ENCODE assay signal across 9 mouse cellular contexts in genomic region chr5:88884101-88884500, GRCm38 (mm10). TPM values are rescaled to one million over a fixed set of nuclear protein-coding genes. Genes with fewer than 3 reads are reported as not detected.
DNase-seq lines count a peak whose midpoint lies in the region; TF ChIP-seq lines count a peak whose summit lies in the region.
"Had no signal": no experiment of that assay in that cellular context is flagged by ENCODE, and none has a peak within 500 bp of the region (broad histone marks: within the 10 kb centered on the region; RNA-seq: fewer than 3 reads in every experiment).

No protein-coding gene starts in this region.

- no peak overlapping the region for H3K4me3 ChIP-seq in gastrocnemius, adult 2 months
- H3K4me3 ChIP-seq: megakaryocyte, embryonic 14.5 days had no signal

- TF ChIP-seq CTCF in gastrocnemius, adult 2 months (IDR thresholded peaks at IDR 0.05) = peak; percentile 75

- H3K27ac ChIP-seq in gastrocnemius, adult 2 months = no peak overlapping the region

- intact Hi-C loops in gastrocnemius, adult 2 months (cut with DNase I) = loop anchor here (1.0 kb wide), 1 partner anchor 500 kb away; no protein-coding TSS in a partner anchor

- DNase-seq in gastrocnemius, adult 2 months = peak; percentile 44
- no peak for DNase-seq in gastrocnemius, postnatal 25 days
- DNase-seq in thymus, postnatal 4 days = peak; percentile 41
- no peak for DNase-seq in thymus, postnatal 36 days
- DNase-seq in embryo, embryonic 11 days = peak; percentile 72
- peak; percentile 20 to 27 for DNase-seq in layer of hippocampus, postnatal 36 days
- peak; percentile 73 for DNase-seq in retina, embryonic 14.5 days (ENCODE audit: low spot score)
- no peak for DNase-seq in spleen, postnatal 10 days (ENCODE audit: low spot score in 2 of 2)

RNA-seq across cellular contexts. Expression of gene Slc4a4, which starts 2.5 kb away (rescaled TPM):
- total RNA-seq in gastrocnemius, adult 2 months (2021) = 10 to 100 TPM; 14.0 to 19.8 TPM
- 10 to 100 TPM in 1 of 2 experiments, 1 to 10 TPM in 1; 9.7 to 12.3 TPM for total RNA-seq in gastrocnemius, postnatal 25 days (2021)
- total RNA-seq in layer of hippocampus, postnatal 36 days (2021) = 100 to 1,000 TPM; 138 to 164 TPM

Comparison
In these comparisons a context has a peak if more than half of its experiments do, and no peak if none do; other contexts are left out.
1. DNase-seq: peak in gastrocnemius, adult 2 months (single experiment), thymus, postnatal 4 days (single experiment), embryo, embryonic 11 days (single experiment), layer of hippocampus, postnatal 36 days (2 of 2) and retina, embryonic 14.5 days (single experiment); none in gastrocnemius, postnatal 25 days (single experiment), thymus, postnatal 36 days (0 of 2) and spleen, postnatal 10 days (0 of 2).
2. RNA of gene Slc4a4, which starts 2.5 kb away (total RNA-seq): 138 to 164 TPM in layer of hippocampus, postnatal 36 days; 14.0 to 19.8 TPM in gastrocnemius, adult 2 months and 9.7 to 12.3 TPM in gastrocnemius, postnatal 25 days; every median in the first group is over 4 times any median in the second.